Mouse (Mus musculus) stomach, embryonic 16.5 days (tissue): ENCODE measurements around the gene Anks1b. TPM values are rescaled to one million over a fixed set of nuclear protein-coding genes. Genes with fewer than 3 reads are reported as not detected.

Experiments
- ATAC-seq: fragments of 200-750 bp; cut with Nextera tagmentation; 2 replicates; pipeline ENCODE4 v1.8.0; 2017; ENCODE audit warnings: moderate number of reproducible peaks, moderate TSS enrichment; ENCODE audit not compliant: insufficient read depth, low FRiP score
- H3K27ac ChIP-seq: fragments of 300-500 bp; sonication (generic); 2 replicates; pipeline ENCODE4 v1.5.1; 2014; ENCODE audit warnings: low read length
- H3K27me3 ChIP-seq: fragments of 300-500 bp; sonication (generic); 2 replicates; pipeline ENCODE4 v1.6.1; 2014; ENCODE audit warnings: low read length, control low read depth, mixed read lengths; ENCODE audit not compliant: control insufficient read depth, insufficient read depth
- H3K36me3 ChIP-seq: fragments of 300-500 bp; sonication (generic); 2 replicates; pipeline ENCODE4 v1.6.1; 2014; ENCODE audit warnings: low read length; ENCODE audit not compliant: control insufficient read depth, insufficient read depth
- H3K4me1 ChIP-seq: fragments of 300-500 bp; sonication (generic); 2 replicates; pipeline ENCODE4 v1.6.1; 2014; ENCODE audit warnings: low read length, control low read depth, mixed read lengths; ENCODE audit not compliant: control insufficient read depth, insufficient read depth
- H3K4me2 ChIP-seq: fragments of 300-500 bp; sonication (generic); 2 replicates; pipeline ENCODE4 v1.6.1; 2014; ENCODE audit warnings: low read depth, low read length, mixed read lengths
- H3K4me3 ChIP-seq: fragments of 300-500 bp; sonication (generic); replicated peaks from 2 replicates; pipeline ENCODE4 v1.5.1; 2014; ENCODE audit warnings: mild to moderate bottlenecking, low read length
- H3K9ac ChIP-seq: fragments of 300-500 bp; sonication (generic); 2 replicates; pipeline ENCODE4 v1.6.1; 2014; ENCODE audit warnings: low read length
- H3K9me3 ChIP-seq: fragments of 300-500 bp; sonication (generic); replicated peaks from 2 replicates; pipeline ENCODE4 v1.6.1; 2016; ENCODE audit warnings: low read length, control low read depth; ENCODE audit not compliant: control insufficient read depth
- WGBS: fragments of 180-500 bp; shearing (Covaris S2); extraction: QIAGEN DNeasy Blood & Tissue Kit; methylation state at CpG from one replicate; pipeline ENCODE4 v1.1.7; 2014; 5-methylcytosine and 5-hydroxymethylcytosine counted together
- polyA plus RNA-seq: library from polyadenylated mRNA; unstranded; fragments of >200 nt; fragmentation: Nextera tagmentation; extraction: Ambion mirVana; gene quantifications from 2 replicates; pipeline ENCODE4 v1.2.1, GENCODE M21; 2015

The Anks1b gene
- polyA plus RNA-seq, 1 experiment from 2014 or later, result 1.4 TPM

GRCm38 (mm10) chr10:90081630-90082029 lies 208.3 kb downstream of the Anks1b start:
- no peaks in the 10 kb centered on the region for H3K27me3 ChIP-seq
- H3K27ac ChIP-seq, result no peak overlapping the region
- no peak overlapping the region for H3K9ac ChIP-seq
- H3K36me3 ChIP-seq, result no peaks in the 10 kb centered on the region
- no peaks in the 10 kb centered on the region for H3K4me1 ChIP-seq
- no peak overlapping the region for H3K4me2 ChIP-seq
- H3K9me3 ChIP-seq, result no peaks in the 10 kb centered on the region
- 18% methylated on average over 7 of the region's 7 CpGs for WGBS
- no peak overlapping the region for H3K4me3 ChIP-seq
- ATAC-seq, result no peak

GRCm38 (mm10) chr10:90093877-90094276 lies 220.6 kb downstream of the Anks1b start:
- H3K36me3 ChIP-seq, result no peaks in the 10 kb centered on the region
- WGBS, result 87% methylated on average over 6 of the region's 6 CpGs
- no peak for ATAC-seq
- H3K27me3 ChIP-seq, result no peaks in the 10 kb centered on the region
- no peak overlapping the region for H3K27ac ChIP-seq
- no peaks in the 10 kb centered on the region for H3K9me3 ChIP-seq
- no peak overlapping the region for H3K4me3 ChIP-seq
- H3K4me2 ChIP-seq, result no peak overlapping the region
- no peak overlapping the region for H3K9ac ChIP-seq
- no peaks in the 10 kb centered on the region for H3K4me1 ChIP-seq

DNA sequence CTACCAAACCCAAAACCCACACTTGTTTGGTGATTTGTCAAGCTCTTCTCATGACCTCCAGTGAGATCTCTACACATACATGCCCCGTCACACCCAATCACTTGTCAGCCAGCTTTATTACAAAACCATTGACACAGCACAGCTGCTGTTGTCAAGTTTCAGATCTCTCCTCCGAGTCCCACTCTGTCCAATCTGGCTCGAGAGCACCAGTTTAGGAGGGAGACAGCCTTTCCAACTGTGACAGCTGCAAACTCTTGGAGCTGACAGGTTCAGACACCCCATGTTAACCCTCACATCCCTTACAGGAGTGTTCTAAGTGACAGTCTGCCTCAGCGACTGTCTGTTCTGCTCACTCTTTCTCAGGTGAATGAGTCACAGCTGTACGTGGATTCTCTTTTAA lies 239.4 kb downstream of the Anks1b start:
- no peak overlapping the region for H3K9ac ChIP-seq
- no peaks in the 10 kb centered on the region for H3K36me3 ChIP-seq
- WGBS, result 32% methylated on average over 5 of the region's 5 CpGs
- ATAC-seq, result no peak
- H3K4me2 ChIP-seq, result no peak overlapping the region
- no peaks in the 10 kb centered on the region for H3K27me3 ChIP-seq
- no peaks in the 10 kb centered on the region for H3K9me3 ChIP-seq
- H3K4me3 ChIP-seq, result no peak overlapping the region
- no peaks in the 10 kb centered on the region for H3K4me1 ChIP-seq
- no peak overlapping the region for H3K27ac ChIP-seq

GRCm38 (mm10) chr10:90116867-90117266 lies 243.6 kb downstream of the Anks1b start:
- no peaks in the 10 kb centered on the region for H3K4me1 ChIP-seq
- no peaks in the 10 kb centered on the region for H3K9me3 ChIP-seq
- H3K27me3 ChIP-seq, result no peaks in the 10 kb centered on the region
- no peak for ATAC-seq
- no peak overlapping the region for H3K27ac ChIP-seq
- H3K4me2 ChIP-seq, result no peak overlapping the region
- no peak overlapping the region for H3K9ac ChIP-seq
- no peak overlapping the region for H3K4me3 ChIP-seq
- WGBS, result 67% methylated on average over 3 of the region's 3 CpGs
- H3K36me3 ChIP-seq, result no peaks in the 10 kb centered on the region

DNA sequence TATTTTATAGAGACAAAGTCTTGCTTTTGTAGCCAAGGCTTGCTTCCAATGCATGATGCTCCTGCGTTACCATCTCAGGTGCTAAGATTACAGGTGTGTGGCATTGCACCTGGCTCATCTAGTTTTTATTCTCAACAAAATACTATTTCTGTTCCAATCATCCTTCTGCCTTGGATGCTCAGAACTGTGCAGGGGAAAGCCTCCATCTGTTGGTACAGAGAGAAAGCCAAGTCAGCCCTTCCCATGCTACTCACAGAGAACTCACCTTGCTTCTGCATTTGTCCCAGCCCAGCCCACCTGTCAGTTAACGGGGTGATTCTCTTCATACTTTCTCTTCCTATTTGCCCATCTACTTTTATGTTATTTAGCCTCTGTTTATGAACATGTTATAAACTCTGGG lies 244.5 kb downstream of the Anks1b start:
- Histone ChIP-seq H3K9ac (no peak overlapping the region), H3K4me1 (no peaks in the 10 kb centered on the region), H3K36me3 (no peaks in the 10 kb centered on the region), H3K27ac (no peak overlapping the region), H3K4me3 (no peak overlapping the region), H3K4me2 (no peak overlapping the region), H3K9me3 (no peaks in the 10 kb centered on the region), H3K27me3 (no peaks in the 10 kb centered on the region)
- no peak for ATAC-seq
- 74% methylated on average over 2 of the region's 2 CpGs for WGBS

GRCm38 (mm10) chr10:90137538-90137937 lies 264.2 kb downstream of the Anks1b start:
- Histone ChIP-seq H3K36me3 (no peaks in the 10 kb centered on the region), H3K4me1 (no peaks in the 10 kb centered on the region), H3K9ac (no peak overlapping the region), H3K4me2 (no peak overlapping the region), H3K27ac (no peak overlapping the region), H3K4me3 (no peak overlapping the region), H3K9me3 (no peaks in the 10 kb centered on the region), H3K27me3 (no peaks in the 10 kb centered on the region)
- no peak for ATAC-seq

DNA sequence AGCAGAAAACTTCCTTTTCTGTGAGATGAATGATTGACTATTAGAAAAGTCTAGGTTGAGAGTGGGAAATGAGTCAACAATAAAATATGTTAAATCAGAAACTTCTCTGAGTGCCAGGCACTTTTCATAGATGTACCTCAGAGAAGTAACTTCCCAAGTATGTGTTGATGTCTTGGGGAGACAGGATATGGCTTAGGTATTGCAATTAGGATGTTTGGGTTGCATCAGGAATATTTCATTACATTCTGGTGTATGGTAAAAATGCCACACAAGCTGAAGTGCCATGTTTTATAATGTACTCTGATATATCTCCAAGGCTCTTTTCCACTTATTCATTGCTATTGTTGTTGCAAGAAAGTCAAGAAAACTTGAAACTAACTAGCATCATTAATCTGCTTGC lies 267.6 kb downstream of the Anks1b start:
- H3K36me3 ChIP-seq, result no peaks in the 10 kb centered on the region
- no peak for ATAC-seq
- no peak overlapping the region for H3K9ac ChIP-seq
- no peak overlapping the region for H3K4me2 ChIP-seq
- H3K4me3 ChIP-seq, result no peak overlapping the region
- no peaks in the 10 kb centered on the region for H3K27me3 ChIP-seq
- H3K9me3 ChIP-seq, result no peaks in the 10 kb centered on the region
- H3K27ac ChIP-seq, result no peak overlapping the region
- H3K4me1 ChIP-seq, result no peaks in the 10 kb centered on the region

- Histone ChIP-seq H3K27ac (no peak overlapping the region), H3K4me2 (no peak overlapping the region), H3K36me3 (no peaks in the 10 kb centered on the region), H3K4me3 (no peak overlapping the region), H3K27me3 (no peaks in the 10 kb centered on the region), H3K9ac (no peak overlapping the region), H3K4me1 (no peaks in the 10 kb centered on the region), H3K9me3 (no peaks in the 10 kb centered on the region)
- ATAC-seq, result no peak
- WGBS, result 80% methylated on average over 1 of the region's 1 CpGs
Measured at GRCm38 (mm10) chr10:90144444-90144843, 271.1 kb downstream of the Anks1b start.

GRCm38 (mm10) chr10:90151510-90151909 lies 278.2 kb downstream of the Anks1b start:
- H3K4me2 ChIP-seq, result no peak overlapping the region
- no peak overlapping the region for H3K27ac ChIP-seq
- no peak overlapping the region for H3K4me3 ChIP-seq
- H3K36me3 ChIP-seq, result no peaks in the 10 kb centered on the region
- H3K27me3 ChIP-seq, result no peaks in the 10 kb centered on the region
- no peaks in the 10 kb centered on the region for H3K4me1 ChIP-seq
- no peak for ATAC-seq
- H3K9me3 ChIP-seq, result no peaks in the 10 kb centered on the region
- H3K9ac ChIP-seq, result no peak overlapping the region

GRCm38 (mm10) chr10:90169941-90170580 lies 296.8 kb downstream of the Anks1b start:
- H3K27me3 ChIP-seq, result no peaks in the 10 kb centered on the region
- no peak overlapping the region for H3K9ac ChIP-seq
- ATAC-seq, result no peak
- H3K4me2 ChIP-seq, result no peak overlapping the region
- no peaks in the 10 kb centered on the region for H3K9me3 ChIP-seq
- no peaks in the 10 kb centered on the region for H3K36me3 ChIP-seq
- no peak overlapping the region for H3K27ac ChIP-seq
- H3K4me1 ChIP-seq, result no peaks in the 10 kb centered on the region
- no peak overlapping the region for H3K4me3 ChIP-seq
- 68% methylated on average over 6 of the region's 6 CpGs for WGBS
